9 mouse cellular contexts compared by ENCODE assay signal in the genomic region with DNA sequence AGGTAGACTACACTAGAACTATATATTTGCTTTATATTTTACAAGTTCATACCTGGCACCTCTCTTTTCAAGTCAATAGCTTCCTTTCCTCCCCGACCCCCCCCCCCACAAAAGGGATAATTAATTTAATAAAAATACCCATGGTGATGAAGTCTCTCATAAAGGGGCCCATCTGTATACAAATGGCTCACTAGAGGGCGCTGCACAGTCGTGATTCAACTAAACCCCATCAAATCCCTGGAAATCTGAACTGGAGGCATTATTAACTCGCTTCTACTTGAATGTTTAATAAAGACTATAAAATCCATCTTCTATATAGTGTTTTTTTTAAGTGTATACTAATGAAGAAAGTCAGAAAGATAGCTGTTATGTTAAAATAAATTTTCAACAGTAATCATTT. TPM values are rescaled to one million over a fixed set of nuclear protein-coding genes. Genes with fewer than 3 reads are reported as not detected.
DNase-seq lines count a peak whose midpoint lies in the region; ATAC-seq and TF ChIP-seq lines count a peak whose summit lies in the region.
"Had no signal": no experiment of that assay in that cellular context is flagged by ENCODE, and none has a peak within 500 bp of the region (broad histone marks: within the 10 kb centered on the region; RNA-seq: fewer than 3 reads in every experiment).

No protein-coding gene starts in this region.

- no peak overlapping the region for H3K9ac ChIP-seq in hindbrain, embryonic 14.5 days
- no peak overlapping the region for H3K9ac ChIP-seq in lung, embryonic 14.5 days

- no peak for ATAC-seq in hindbrain, embryonic 14.5 days (ENCODE audit: low FRiP score)
- no peak for ATAC-seq in lung, embryonic 14.5 days (ENCODE audit: insufficient read depth)

- H3K27me3 ChIP-seq in hindbrain, embryonic 14.5 days (ENCODE audit: control insufficient read depth, insufficient read depth, low read length), result no peaks in the 10 kb centered on the region
- H3K27me3 ChIP-seq in lung, embryonic 14.5 days (ENCODE audit: insufficient read depth, low read length), result no peaks in the 10 kb centered on the region

- 7% methylated on average over 4 of the region's 4 CpGs for WGBS in hindbrain, embryonic 14.5 days
- 8% methylated on average over 4 of the region's 4 CpGs for WGBS in lung, embryonic 14.5 days

- H3K4me2 ChIP-seq in hindbrain, embryonic 14.5 days (replicated peaks), result no peak overlapping the region
- no peak overlapping the region for H3K4me2 ChIP-seq in lung, embryonic 14.5 days

- peak; percentile 45 to 56 for DNase-seq in cerebellum, adult 18-20 months
- DNase-seq in cerebellum, adult 11-12 months, result no peak
- DNase-seq in ovary, postnatal 14 days (ENCODE audit: low spot score), result peak; percentile 38
- no peak for DNase-seq in ovary, adult 18-20 months (ENCODE audit: low spot score)
- DNase-seq in cerebellum, postnatal 14 days, result peak; percentile 63 to 78
- DNase-seq in hindbrain, embryonic 14.5 days (ENCODE audit: low spot score), result peak; percentile 78
- DNase-seq in lung, embryonic 14.5 days, result peak; percentile 86
- DNase-seq in telencephalon, adult 2 months (ENCODE audit: low read depth, low spot score), result peak; percentile 41

- H3K4me3 ChIP-seq in hindbrain, embryonic 14.5 days (replicated peaks; ENCODE audit: low read length), result no peak overlapping the region
- H3K4me3 ChIP-seq in lung, embryonic 14.5 days (ENCODE audit: low read depth, low read length), result no peak overlapping the region

- H3K27ac ChIP-seq in hindbrain, embryonic 14.5 days, result no peak overlapping the region
- no peak overlapping the region for H3K27ac ChIP-seq in lung, embryonic 14.5 days (ENCODE audit: low read depth)

- H3K4me1 ChIP-seq in hindbrain, embryonic 14.5 days (replicated peaks; ENCODE audit: control insufficient read depth, insufficient read depth, low read length), result no peaks in the 10 kb centered on the region
- no peaks in the 10 kb centered on the region for H3K4me1 ChIP-seq in lung, embryonic 14.5 days (ENCODE audit: insufficient read depth)

- no peaks in the 10 kb centered on the region for H3K36me3 ChIP-seq in hindbrain, embryonic 14.5 days (replicated peaks; ENCODE audit: control insufficient read depth, insufficient read depth)
- no peaks in the 10 kb centered on the region for H3K36me3 ChIP-seq in lung, embryonic 14.5 days (ENCODE audit: insufficient read depth)

- peak; percentile 60 for TF ChIP-seq CTCF in lung, embryonic 14.5 days (IDR thresholded peaks at IDR 0.05; ENCODE audit: low read depth)

- H3K9me3 ChIP-seq in hindbrain, embryonic 14.5 days (ENCODE audit: control insufficient read depth, low read length), result no peaks in the 10 kb centered on the region
- no peaks in the 10 kb centered on the region for H3K9me3 ChIP-seq in lung, embryonic 14.5 days (ENCODE audit: low read depth, low read length)

RNA-seq across cellular contexts. Expression of a gene that starts 30.7 kb away (rescaled TPM):
- polyA plus RNA-seq in hindbrain, embryonic 14.5 days (2014; fragmentation: Nextera tagmentation; extraction: Ambion mirVana), result 17.8 and 19.7 TPM in 2 replicates
- polyA plus RNA-seq in lung, embryonic 14.5 days (2014; fragmentation: Nextera tagmentation; extraction: Ambion mirVana), result 9.7 and 10.4 TPM in 2 replicates

RNA-seq across cellular contexts. Expression of a gene that starts 40.6 kb away (rescaled TPM):
- 1.6 and 1.8 TPM in 2 replicates for polyA plus RNA-seq in hindbrain, embryonic 14.5 days (2014; fragmentation: Nextera tagmentation; extraction: Ambion mirVana)
- polyA plus RNA-seq in lung, embryonic 14.5 days (2014; fragmentation: Nextera tagmentation; extraction: Ambion mirVana), result 0.13 TPM in 1 of 2 replicates, not detected in the other
- polyA plus RNA-seq: heart, embryonic 14.5 days had no signal

Comparison
In these comparisons a context has a peak if more than half of its experiments do, and no peak if none do; other contexts are left out.
1. DNase-seq: peak in cerebellum, adult 18-20 months (2 of 2), ovary, postnatal 14 days (single experiment), cerebellum, postnatal 14 days (2 of 2), hindbrain, embryonic 14.5 days (single experiment), lung, embryonic 14.5 days (single experiment) and telencephalon, adult 2 months (single experiment); none in cerebellum, adult 11-12 months (single experiment) and ovary, adult 18-20 months (single experiment).